Mouse (Mus musculus): ENCODE results near the gene Tbl1xr1.

Tbl1xr1 gene

DNA sequence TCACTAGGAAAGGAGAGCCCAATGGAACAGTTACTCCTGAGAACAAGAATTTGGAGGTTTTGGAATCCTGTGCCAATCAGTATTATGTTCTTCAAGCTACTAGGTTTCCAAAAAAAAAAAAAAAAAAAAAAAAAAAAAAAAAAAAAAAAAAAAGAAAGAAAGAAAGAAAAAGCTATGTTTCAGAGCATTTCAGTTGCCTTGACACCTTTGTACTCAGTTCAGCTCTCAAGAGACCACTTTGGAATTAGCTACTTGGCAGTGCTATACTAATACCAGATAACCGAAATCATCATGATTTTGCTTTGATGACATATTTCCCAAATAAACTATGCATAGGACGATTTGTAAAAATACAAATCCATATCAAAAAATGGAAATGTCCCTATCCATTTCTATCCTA lies 145.1 kb downstream of the Tbl1xr1 start:
- no peak for DNase-seq (ENCODE audit: low spot score)

- no peak for DNase-seq (ENCODE audit: low spot score)
Measured at GRCm38 (mm10) chr3:22222351-22222750, 145.9 kb downstream of the Tbl1xr1 start.

- no peak for DNase-seq (ENCODE audit: low spot score)
Measured at GRCm38 (mm10) chr3:22223023-22223422, 146.6 kb downstream of the Tbl1xr1 start.

DNA sequence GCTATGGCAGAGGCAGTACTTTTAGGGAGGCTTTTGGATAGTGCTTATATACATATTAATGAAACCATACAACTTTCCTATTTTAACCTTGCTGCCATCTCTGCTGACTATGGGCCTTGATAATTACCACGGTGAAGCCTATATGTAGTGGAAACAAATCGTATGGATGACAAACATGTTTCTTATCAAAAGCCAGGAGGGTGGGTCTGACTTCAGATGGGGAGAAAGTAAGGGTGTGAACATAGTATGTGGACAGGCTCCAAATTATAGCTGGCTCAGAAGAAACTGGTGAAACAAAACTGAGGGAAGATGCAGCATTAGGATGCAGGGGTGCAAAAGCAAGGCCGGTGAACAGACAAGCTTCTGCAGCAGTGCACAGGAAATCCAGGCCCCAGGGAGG lies 151.6 kb downstream of the Tbl1xr1 start:
- no peak for DNase-seq (ENCODE audit: low spot score)

DNA sequence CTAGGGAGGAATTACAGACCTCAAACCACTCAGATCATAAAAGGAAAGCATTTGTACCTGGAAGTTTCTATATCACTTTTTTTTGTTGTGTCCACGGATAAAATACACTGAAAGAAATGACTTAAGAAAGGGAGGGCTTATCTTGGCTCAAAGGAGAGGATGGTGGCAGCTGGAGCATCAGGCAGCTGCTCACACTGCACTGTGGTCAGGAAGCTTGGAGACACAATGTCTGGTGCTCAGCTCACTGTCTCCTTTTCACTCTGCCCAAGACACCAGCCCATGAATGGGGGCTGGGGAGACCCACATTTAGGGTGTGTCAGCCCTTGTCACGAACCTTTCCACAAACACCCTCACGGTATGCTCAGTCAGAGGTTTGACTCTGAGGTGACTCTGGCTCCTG lies 154.2 kb downstream of the Tbl1xr1 start:
- DNase-seq (ENCODE audit: low spot score), result no peak

DNA sequence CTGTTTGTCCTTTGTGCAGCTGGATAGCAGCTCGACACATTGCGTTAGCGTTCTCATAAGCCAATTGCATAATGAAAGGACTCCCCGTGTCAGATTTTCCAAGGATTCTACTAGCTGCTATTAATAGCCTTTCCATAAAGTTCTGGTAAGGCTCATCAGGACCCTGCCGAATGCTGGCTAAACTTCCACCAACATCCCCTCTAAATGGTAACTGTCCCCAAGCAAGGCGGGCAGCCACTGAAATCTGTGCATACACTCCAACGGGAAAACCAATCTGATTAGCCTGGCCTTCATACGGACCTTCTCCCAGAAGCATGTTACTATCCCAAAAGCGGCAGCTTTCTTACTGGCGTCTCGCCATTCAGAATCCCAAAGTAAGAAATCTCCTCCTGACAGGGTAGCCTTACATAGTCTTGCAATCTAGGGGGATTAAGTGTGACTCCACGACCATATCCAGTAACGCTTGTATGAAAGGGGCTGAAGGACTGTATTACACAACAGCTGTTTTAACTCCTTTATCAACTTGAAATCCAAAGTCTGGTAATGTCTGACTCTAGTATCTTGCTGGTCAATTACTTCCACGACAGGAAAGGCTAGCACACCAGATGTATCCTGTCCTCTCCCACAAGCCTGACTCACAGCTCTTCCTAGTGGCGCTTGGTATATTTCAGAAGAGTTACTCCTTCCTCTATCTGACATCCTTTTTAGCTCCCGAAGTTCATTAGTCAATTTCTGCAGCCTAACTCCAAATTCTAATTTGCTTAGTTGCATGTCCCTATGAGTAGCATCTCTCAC lies 161.9 kb downstream of the Tbl1xr1 start:
- no peak for DNase-seq (ENCODE audit: low spot score)

All from left cerebral cortex, adult 11 months (tissue).